Mouse (Mus musculus): ENCODE results near the gene Casd1.

Casd1 gene

GRCm38 (mm10) chr6:4600658-4601296, at the start of gene Casd1:
TSS of gene Casd1 (plus strand) at chr6:4600839.
- no peak for DNase-seq (ENCODE audit: low spot score)

- no peak for DNase-seq (ENCODE audit: low spot score)
These were observed 45.3 kb upstream of the Casd1 start for GRCm38 (mm10) chr6:4555366-4555765.

- DNase-seq (ENCODE audit: low spot score): no peak
These were observed 43.6 kb upstream of the Casd1 start for GRCm38 (mm10) chr6:4557086-4557485.

- peak; percentile 23 for DNase-seq (ENCODE audit: low spot score)
These were observed 43.0 kb upstream of the Casd1 start for GRCm38 (mm10) chr6:4557678-4558077.

- no peak for DNase-seq (ENCODE audit: low spot score)
These were observed 39.5 kb upstream of the Casd1 start for GRCm38 (mm10) chr6:4561156-4561555.

GRCm38 (mm10) chr6:4561621-4562020, 39.0 kb upstream of the Casd1 start:
- DNase-seq (ENCODE audit: low spot score): no peak

- DNase-seq (ENCODE audit: low spot score): no peak
These were observed 38.2 kb upstream of the Casd1 start for GRCm38 (mm10) chr6:4562401-4562800.

- no peak for DNase-seq (ENCODE audit: low spot score)
These were observed 37.2 kb upstream of the Casd1 start for GRCm38 (mm10) chr6:4563477-4563876.

GRCm38 (mm10) chr6:4570412-4570811, 30.2 kb upstream of the Casd1 start:
- no peak for DNase-seq (ENCODE audit: low spot score)

- DNase-seq (ENCODE audit: low spot score): no peak
These were observed 22.9 kb upstream of the Casd1 start for GRCm38 (mm10) chr6:4577756-4578155.

GRCm38 (mm10) chr6:4578343-4578742, 22.3 kb upstream of the Casd1 start:
- DNase-seq (ENCODE audit: low spot score): no peak

GRCm38 (mm10) chr6:4579620-4580019, 21.0 kb upstream of the Casd1 start:
- no peak for DNase-seq (ENCODE audit: low spot score)

- DNase-seq (ENCODE audit: low spot score): no peak
These were observed 17.2 kb upstream of the Casd1 start for GRCm38 (mm10) chr6:4583485-4583884.

- DNase-seq (ENCODE audit: low spot score): no peak
These were observed 12.7 kb upstream of the Casd1 start for GRCm38 (mm10) chr6:4587946-4588345.

GRCm38 (mm10) chr6:4588722-4589121, 11.9 kb upstream of the Casd1 start:
- no peak for DNase-seq (ENCODE audit: low spot score)

GRCm38 (mm10) chr6:4590089-4590488, 10.6 kb upstream of the Casd1 start:
- no peak for DNase-seq (ENCODE audit: low spot score)

- DNase-seq (ENCODE audit: low spot score): no peak
These were observed 2.9 kb upstream of the Casd1 start for GRCm38 (mm10) chr6:4597711-4598110.

- no peak for DNase-seq (ENCODE audit: low spot score)
These were observed 468 bp upstream of the Casd1 start for GRCm38 (mm10) chr6:4600085-4600657.

GRCm38 (mm10) chr6:4601297-4601931, 775 bp downstream of the Casd1 start:
- DNase-seq (ENCODE audit: low spot score): no peak

GRCm38 (mm10) chr6:4602012-4602411, 1.4 kb downstream of the Casd1 start:
- DNase-seq (ENCODE audit: low spot score): no peak

- no peak for DNase-seq (ENCODE audit: low spot score)
These were observed 5.8 kb downstream of the Casd1 start for GRCm38 (mm10) chr6:4606394-4606793.

GRCm38 (mm10) chr6:4610216-4610896, 9.7 kb downstream of the Casd1 start:
- DNase-seq (ENCODE audit: low spot score): no peak

GRCm38 (mm10) chr6:4611853-4612252, 11.2 kb downstream of the Casd1 start:
- DNase-seq (ENCODE audit: low spot score): no peak
